Mouse (Mus musculus) heart, embryonic 15.5 days (tissue): Measurements from ENCODE around the gene Scd2. TPM values are rescaled to one million over a fixed set of nuclear protein-coding genes. Genes with fewer than 3 reads are reported as not detected.

Experiments
- ATAC-seq: fragments of 200-750 bp; cut with Nextera tagmentation; replicated peaks from 2 replicates; pipeline ENCODE4 v1.8.0; 2017; ENCODE audit warnings: low read depth, moderate TSS enrichment; ENCODE audit not compliant: insufficient number of reproducible peaks, insufficient read depth, low FRiP score
- H3K27ac ChIP-seq: fragments of 300-500 bp; sonication (generic); 2 replicates; pipeline ENCODE4 v1.5.1; 2015; ENCODE audit warnings: mild to moderate bottlenecking, inconsistent platforms
- H3K27me3 ChIP-seq: fragments of 300-500 bp; sonication (generic); 2 replicates; pipeline ENCODE4 v1.6.1; 2015; ENCODE audit warnings: inconsistent platforms
- H3K36me3 ChIP-seq: fragments of 300-500 bp; sonication (generic); 2 replicates; pipeline ENCODE4 v1.6.1; 2015; ENCODE audit warnings: mild to moderate bottlenecking, inconsistent platforms
- H3K4me1 ChIP-seq: fragments of 300-500 bp; sonication (generic); replicated peaks from 2 replicates; pipeline ENCODE4 v1.6.1; 2015; ENCODE audit warnings: inconsistent platforms
- H3K4me2 ChIP-seq: fragments of 300-500 bp; sonication (generic); 2 replicates; pipeline ENCODE4 v1.6.1; 2015; ENCODE audit warnings: inconsistent platforms, mild to moderate bottlenecking, moderate library complexity
- H3K4me3 ChIP-seq: fragments of 300-500 bp; sonication (generic); 2 replicates; pipeline ENCODE4 v1.5.1; 2015; ENCODE audit warnings: mild to moderate bottlenecking, inconsistent platforms
- H3K9ac ChIP-seq: fragments of 300-500 bp; sonication (generic); 2 replicates; pipeline ENCODE4 v1.6.1; 2015; ENCODE audit warnings: mild to moderate bottlenecking, inconsistent platforms
- H3K9me3 ChIP-seq: fragments of 300-500 bp; sonication (generic); replicated peaks from 2 replicates; pipeline ENCODE4 v1.6.1; 2016; ENCODE audit warnings: inconsistent platforms
- WGBS: fragments of 180-500 bp; shearing (Covaris S2); methylation state at CpG from one replicate; pipeline ENCODE4 v1.1.7; 2015; ENCODE audit warnings: mixed read lengths; 5-methylcytosine and 5-hydroxymethylcytosine counted together
- microRNA-seq: library from miRNA; unstranded; fragments of <30 nt; microRNA quantifications from one replicate; pipeline ENCODE4, GENCODE M21; 2016
- polyA plus RNA-seq: library from polyadenylated mRNA; unstranded; fragments of >200 nt; fragmentation: Nextera tagmentation; extraction: Ambion mirVana; gene quantifications from 2 replicates; pipeline ENCODE4 v1.2.1, GENCODE M21; 2015

Scd2 gene
- polyA plus RNA-seq, 1 experiment from 2014 or later = 131 TPM

GRCm38 (mm10) chr19:44335876-44336662 lies 42.6 kb downstream of the Scd2 start:
- Histone ChIP-seq H3K4me2 (no peak overlapping the region), H3K27ac (no peak overlapping the region), H3K4me1 (peaks cover 38% of the 10 kb centered on the region), H3K9me3 (no peaks in the 10 kb centered on the region), H3K27me3 (no peaks in the 10 kb centered on the region), H3K9ac (no peak overlapping the region), H3K36me3 (no peaks in the 10 kb centered on the region), H3K4me3 (no peak overlapping the region)
- ATAC-seq = no peak
- 79% methylated on average over 6 of the region's 6 CpGs for WGBS

- H3K27ac ChIP-seq = no peak overlapping the region
- 85% methylated on average over 8 of the region's 8 CpGs for WGBS
Measured at GRCm38 (mm10) chr19:44349689-44350088, 56.2 kb downstream of the Scd2 start.

GRCm38 (mm10) chr19:44351756-44352155 lies 58.3 kb downstream of the Scd2 start:
- H3K4me2 ChIP-seq = no peak overlapping the region
- H3K36me3 ChIP-seq = no peaks in the 10 kb centered on the region
- H3K4me1 ChIP-seq = no peaks in the 10 kb centered on the region
- no peak overlapping the region for H3K27ac ChIP-seq
- 70% methylated on average over 7 of the region's 7 CpGs for WGBS
- no peak overlapping the region for H3K4me3 ChIP-seq
- no peaks in the 10 kb centered on the region for H3K27me3 ChIP-seq
- no peak for ATAC-seq
- H3K9ac ChIP-seq = no peak overlapping the region
- no peaks in the 10 kb centered on the region for H3K9me3 ChIP-seq

More at GRCm38 (mm10) chr19:44349689-44350088, 56.2 kb downstream of the Scd2 start:
- H3K4me3 ChIP-seq = no peak overlapping the region
- no peaks in the 10 kb centered on the region for H3K36me3 ChIP-seq
- no peak overlapping the region for H3K9ac ChIP-seq
- no peak overlapping the region for H3K4me2 ChIP-seq
- no peak for ATAC-seq
- H3K4me1 ChIP-seq = no peaks in the 10 kb centered on the region
- H3K27me3 ChIP-seq = no peaks in the 10 kb centered on the region
- H3K9me3 ChIP-seq = no peaks in the 10 kb centered on the region

Small RNA genes within 50 kb of the gene (microRNA-seq; reads per million reads assigned to microRNA genes)
- 1.3 reads per million for gene Mir5114

Other genes with a start within 250 kb of the Scd2 start
- 14.0 and 16.9 TPM in 2 replicates for gene Erlin1, start 223.9 kb upstream of the Scd2 start, polyA plus RNA-seq
- gene Chuk, start 186.2 kb upstream of the Scd2 start, polyA plus RNA-seq = 26.7 and 28.4 TPM in 2 replicates
- gene Cwf19l1, start 157.8 kb upstream of the Scd2 start, polyA plus RNA-seq = 15.8 and 16.0 TPM in 2 replicates
- 53.0 and 53.5 TPM in 2 replicates for gene Bloc1s2, start 147.2 kb upstream of the Scd2 start, polyA plus RNA-seq
- not detected in 2 replicates for gene Pkd2l1, start 101.2 kb upstream of the Scd2 start, polyA plus RNA-seq
- gene Scd3, start 90.4 kb upstream of the Scd2 start, polyA plus RNA-seq = 0.25 and 0.29 TPM in 2 replicates
- gene Scd4, start 39.4 kb downstream of the Scd2 start, polyA plus RNA-seq = 2.5 TPM in 2 replicates
- gene Scd1, start 114.2 kb downstream of the Scd2 start, polyA plus RNA-seq = 0.93 and 1.8 TPM in 2 replicates
- not detected in 2 replicates for gene Wnt8b, start 199.8 kb downstream of the Scd2 start, polyA plus RNA-seq